8 mouse cellular contexts compared by ENCODE assay signal in the genomic region with DNA sequence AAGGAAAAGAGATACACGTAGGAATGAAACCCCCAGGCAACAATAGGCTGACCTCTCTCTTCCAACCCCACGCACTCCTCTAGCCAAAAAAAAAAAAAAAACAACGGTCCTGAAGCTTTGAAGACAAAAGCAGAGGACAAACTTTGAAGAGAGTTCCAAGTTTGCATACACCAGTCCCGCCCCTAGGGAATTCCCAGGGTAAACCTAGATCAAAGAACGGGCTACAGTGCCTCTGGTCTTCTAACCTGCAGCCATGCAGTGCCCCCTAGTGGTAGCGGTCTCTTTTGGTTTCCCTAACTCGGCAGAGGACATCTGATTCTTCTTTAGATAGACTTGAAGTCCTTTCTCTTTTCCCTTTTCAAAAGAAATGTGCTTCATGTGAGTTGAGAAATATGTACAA. TPM values are rescaled to one million over a fixed set of nuclear protein-coding genes. Genes with fewer than 3 reads are reported as not detected.
DNase-seq lines count a peak whose midpoint lies in the region; ATAC-seq lines count a peak whose summit lies in the region.

No protein-coding gene starts in this region.

- ATAC-seq in embryonic facial prominence, embryonic 14.5 days (ENCODE audit: low read depth): peak; percentile 86
- ATAC-seq in heart, embryonic 11.5 days (replicated peaks; ENCODE audit: insufficient number of reproducible peaks, low FRiP score, low TSS enrichment): no peak
- ATAC-seq in kidney, embryonic 15.5 days (replicated peaks; ENCODE audit: low FRiP score): peak; percentile 60; the same call in 1 of the 2 replicates
- ATAC-seq in monocyte, adult 5-6 weeks (replicated peaks; ENCODE audit: insufficient number of reproducible peaks, low FRiP score, low TSS enrichment, poor library complexity, severe bottlenecking): peak; percentile 84

- no peaks in the 10 kb centered on the region for H3K9me3 ChIP-seq in embryonic facial prominence, embryonic 14.5 days (ENCODE audit: control insufficient read depth, low read length)
- 0 out of 2 replicates have a peak, but pooled peaks cover 2% of the 10 kb centered on the region for H3K9me3 ChIP-seq in heart, embryonic 11.5 days (replicated peaks; ENCODE audit: control insufficient read depth, low read length)
- no peaks in the 10 kb centered on the region for H3K9me3 ChIP-seq in kidney, embryonic 15.5 days (replicated peaks)

- H3K9ac ChIP-seq in embryonic facial prominence, embryonic 14.5 days (ENCODE audit: low read depth, low read length): no peak overlapping the region
- no peak overlapping the region for H3K9ac ChIP-seq in heart, embryonic 11.5 days (ENCODE audit: low read depth, low read length)
- no peak overlapping the region for H3K9ac ChIP-seq in kidney, embryonic 15.5 days

- DNase-seq in 3T3-L1 (ENCODE audit: low read depth, low spot score): peak; percentile 87
- peak; percentile 93 to 95 for DNase-seq in adrenal gland, postnatal 36 days
- DNase-seq in embryonic facial prominence, embryonic 14.5 days (ENCODE audit: low spot score): peak; percentile 97
- peak; percentile 84 for DNase-seq in liver
- peak; percentile 87 for DNase-seq in splenic B cell, adult 2 months (ENCODE audit: low read depth, low spot score)

- no peaks in the 10 kb centered on the region for H3K27me3 ChIP-seq in embryonic facial prominence, embryonic 14.5 days (replicated peaks; ENCODE audit: control insufficient read depth, insufficient read depth, low read length)
- H3K27me3 ChIP-seq in heart, embryonic 11.5 days (ENCODE audit: control insufficient read depth, insufficient read depth, low read length): no peaks in the 10 kb centered on the region
- no peaks in the 10 kb centered on the region for H3K27me3 ChIP-seq in kidney, embryonic 15.5 days
- H3K27me3 ChIP-seq in splenic B cell, adult 2 months (ENCODE audit: control insufficient read depth, insufficient read depth, low read length, poor library complexity, severe bottlenecking): no peaks in the 10 kb centered on the region

- no peaks in the 10 kb centered on the region for H3K4me1 ChIP-seq in embryonic facial prominence, embryonic 14.5 days (ENCODE audit: control insufficient read depth, insufficient read depth, low read length)
- no peaks in the 10 kb centered on the region; the same call in 1 of the 2 replicates for H3K4me1 ChIP-seq in heart, embryonic 11.5 days (ENCODE audit: control insufficient read depth, insufficient read depth, low read length)
- peaks cover 4% of the 10 kb centered on the region for H3K4me1 ChIP-seq in kidney, embryonic 15.5 days

- H3K4me2 ChIP-seq in embryonic facial prominence, embryonic 14.5 days (ENCODE audit: low read depth, low read length): peak overlapping the region; percentile 16; the same call in 1 of the 2 replicates
- H3K4me2 ChIP-seq in heart, embryonic 11.5 days: peak overlapping the region; percentile 39
- H3K4me2 ChIP-seq in kidney, embryonic 15.5 days: peak overlapping the region; percentile 41

- H3K36me3 ChIP-seq in embryonic facial prominence, embryonic 14.5 days (ENCODE audit: control insufficient read depth, insufficient read depth, low read length): no peaks in the 10 kb centered on the region
- H3K36me3 ChIP-seq in heart, embryonic 11.5 days (ENCODE audit: control insufficient read depth, insufficient read depth, low read length): no peaks in the 10 kb centered on the region
- H3K36me3 ChIP-seq in kidney, embryonic 15.5 days: no peaks in the 10 kb centered on the region
- H3K36me3 ChIP-seq in splenic B cell, adult 2 months (ENCODE audit: control insufficient read depth, insufficient read depth, low read length, poor library complexity, severe bottlenecking): no peaks in the 10 kb centered on the region

- no peak overlapping the region for H3K4me3 ChIP-seq in embryonic facial prominence, embryonic 14.5 days (ENCODE audit: low read depth, low read length)
- no peak overlapping the region for H3K4me3 ChIP-seq in heart, embryonic 11.5 days (ENCODE audit: low read depth, low read length)
- no peak overlapping the region for H3K4me3 ChIP-seq in kidney, embryonic 15.5 days (replicated peaks)

- no peak overlapping the region for H3K27ac ChIP-seq in embryonic facial prominence, embryonic 14.5 days (replicated peaks; ENCODE audit: low read depth, low read length)
- no peak overlapping the region for H3K27ac ChIP-seq in heart, embryonic 11.5 days (ENCODE audit: low read depth, low read length)
- H3K27ac ChIP-seq in kidney, embryonic 15.5 days: no peak overlapping the region

- WGBS in embryonic facial prominence, embryonic 14.5 days: under 1% methylated on average over 7 of the region's 7 CpGs
- 5% methylated on average over 7 of the region's 7 CpGs for WGBS in heart, embryonic 11.5 days (ENCODE audit: insufficient replicate concordance)
- WGBS in kidney, embryonic 15.5 days: 2% methylated on average over 7 of the region's 7 CpGs

RNA-seq across cellular contexts. Expression of a gene that starts 8.8 kb away (rescaled TPM):
- total RNA-seq in adrenal gland, postnatal 36 days (2021): not detected
- polyA plus RNA-seq in embryonic facial prominence, embryonic 14.5 days (2014; fragmentation: Nextera tagmentation; extraction: Ambion mirVana): not detected in 2 replicates
- not detected in 2 replicates for polyA plus RNA-seq in heart, embryonic 11.5 days (2014; fragmentation: Nextera tagmentation; extraction: Ambion mirVana)
- polyA plus RNA-seq in kidney, embryonic 15.5 days (2015; fragmentation: Nextera tagmentation; extraction: Ambion mirVana): not detected in 2 replicates
- total RNA-seq in monocyte, adult 5-6 weeks (2017): not detected in 3 replicates

RNA-seq across cellular contexts. Expression of a gene that starts 37.9 kb away (rescaled TPM):
- under 1 TPM; 0.16 to 0.17 TPM for total RNA-seq in adrenal gland, postnatal 36 days (2021)
- 0.68 and 1.4 TPM in 2 replicates for polyA plus RNA-seq in embryonic facial prominence, embryonic 14.5 days (2014; fragmentation: Nextera tagmentation; extraction: Ambion mirVana)
- 0.35 and 0.74 TPM in 2 replicates for polyA plus RNA-seq in heart, embryonic 11.5 days (2014; fragmentation: Nextera tagmentation; extraction: Ambion mirVana)
- polyA plus RNA-seq in kidney, embryonic 15.5 days (2015; fragmentation: Nextera tagmentation; extraction: Ambion mirVana): 1.1 and 1.2 TPM in 2 replicates
- total RNA-seq in monocyte, adult 5-6 weeks (2017): 0.21 TPM in 1 of 3 replicates, not detected in the others

RNA-seq across cellular contexts. Expression of a gene that starts 47.0 kb away (rescaled TPM):
- total RNA-seq in adrenal gland, postnatal 36 days (2021): 1 to 10 TPM; 2.7 to 2.8 TPM
- polyA plus RNA-seq in embryonic facial prominence, embryonic 14.5 days (2014; fragmentation: Nextera tagmentation; extraction: Ambion mirVana): not detected in 2 replicates
- not detected in 2 replicates for polyA plus RNA-seq in heart, embryonic 11.5 days (2014; fragmentation: Nextera tagmentation; extraction: Ambion mirVana)
- 0.04 TPM in 1 of 2 replicates, not detected in the other for polyA plus RNA-seq in kidney, embryonic 15.5 days (2015; fragmentation: Nextera tagmentation; extraction: Ambion mirVana)
- 2.2 to 4.9 TPM (median 4.7 TPM) in 3 replicates for total RNA-seq in monocyte, adult 5-6 weeks (2017)

RNA-seq across cellular contexts. Expression of a gene that starts 56.4 kb away (rescaled TPM):
- total RNA-seq in adrenal gland, postnatal 36 days (2021): 100 to 1,000 TPM; 122 to 128 TPM
- 159 and 174 TPM in 2 replicates for polyA plus RNA-seq in embryonic facial prominence, embryonic 14.5 days (2014; fragmentation: Nextera tagmentation; extraction: Ambion mirVana)
- 158 and 176 TPM in 2 replicates for polyA plus RNA-seq in heart, embryonic 11.5 days (2014; fragmentation: Nextera tagmentation; extraction: Ambion mirVana)
- 181 and 182 TPM in 2 replicates for polyA plus RNA-seq in kidney, embryonic 15.5 days (2015; fragmentation: Nextera tagmentation; extraction: Ambion mirVana)
- total RNA-seq in monocyte, adult 5-6 weeks (2017): 67.2 to 76.2 TPM (median 72.3 TPM) in 3 replicates
